Mouse (Mus musculus): Measurements from ENCODE around the gene P2ry1.

DNA sequence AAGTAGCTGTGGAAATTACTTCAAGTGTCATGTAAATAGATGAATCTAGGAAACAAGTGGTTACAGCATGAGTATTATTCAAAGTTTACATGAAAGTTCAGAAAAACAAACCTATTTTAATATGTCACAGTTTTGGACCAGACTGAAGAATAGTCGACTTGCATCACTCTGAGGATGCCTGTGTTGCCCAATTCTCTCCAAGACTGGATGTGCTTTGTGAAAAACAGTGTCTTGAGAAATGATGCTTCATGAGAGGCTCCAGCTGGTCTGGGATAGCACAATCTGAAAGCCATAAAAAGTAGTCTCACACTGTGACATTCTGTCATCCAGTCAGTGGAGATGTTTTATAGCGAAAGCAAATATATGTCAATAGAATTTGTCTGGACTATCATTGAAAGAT is 43.8 kb upstream of the P2ry1 start:
- TF ChIP-seq GATA1 (IDR thresholded peaks at IDR 0.05; ENCODE audit: borderline replicate concordance, low read length) = no peak
- TF ChIP-seq FLI1 (IDR thresholded peaks at IDR 0.05; ENCODE audit: low read length) = no peak
